Mouse (Mus musculus) liver, embryonic 13.5 days (tissue): ENCODE measurements around the gene Lrat. TPM values are rescaled to one million over a fixed set of nuclear protein-coding genes. Genes with fewer than 3 reads are reported as not detected.

Experiments
- ATAC-seq: fragments of 200-750 bp; cut with Nextera tagmentation; 2 replicates; pipeline ENCODE4 v1.8.0; 2017; ENCODE audit warnings: low read depth, mild to moderate bottlenecking, moderate number of reproducible peaks, moderate library complexity
- DNase-seq: peaks from one replicate; pipeline ENCODE4 v3.0.0; 2022
- H3K27ac ChIP-seq: fragments of 300-500 bp; sonication (generic); 2 replicates; pipeline ENCODE4 v1.5.1; 2015; ENCODE audit warnings: moderate library complexity, mild to moderate bottlenecking, inconsistent platforms
- H3K27me3 ChIP-seq: fragments of 300-500 bp; sonication (generic); 2 replicates; pipeline ENCODE4 v1.6.1; 2015; ENCODE audit warnings: mild to moderate bottlenecking, inconsistent platforms
- H3K36me3 ChIP-seq: fragments of 300-500 bp; sonication (generic); 2 replicates; pipeline ENCODE4 v1.6.1; 2015; ENCODE audit warnings: mild to moderate bottlenecking, inconsistent platforms
- H3K4me1 ChIP-seq: fragments of 300-500 bp; sonication (generic); replicated peaks from 2 replicates; pipeline ENCODE4 v1.6.1; 2015; ENCODE audit warnings: inconsistent platforms
- H3K4me2 ChIP-seq: fragments of 300-500 bp; sonication (generic); 2 replicates; pipeline ENCODE4 v1.6.1; 2015; ENCODE audit warnings: inconsistent platforms, mild to moderate bottlenecking, moderate library complexity
- H3K4me3 ChIP-seq: fragments of 300-500 bp; sonication (generic); replicated peaks from 2 replicates; pipeline ENCODE4 v1.5.1; 2015; ENCODE audit warnings: mild to moderate bottlenecking, inconsistent platforms
- H3K9ac ChIP-seq: fragments of 300-500 bp; sonication (generic); 2 replicates; pipeline ENCODE4 v1.6.1; 2015; ENCODE audit warnings: mild to moderate bottlenecking, inconsistent platforms
- H3K9me3 ChIP-seq: fragments of 300-500 bp; sonication (generic); replicated peaks from 2 replicates; pipeline ENCODE4 v1.6.1; 2016; ENCODE audit warnings: inconsistent platforms
- WGBS: fragments of 180-500 bp; shearing (Covaris S2); methylation state at CpG from one replicate; pipeline ENCODE4 v1.1.7; 2015; ENCODE audit not compliant: insufficient replicate concordance; 5-methylcytosine and 5-hydroxymethylcytosine counted together
- polyA plus RNA-seq: library from polyadenylated mRNA; unstranded; fragments of >200 nt; fragmentation: Nextera tagmentation; extraction: Ambion mirVana; gene quantifications from 2 replicates; pipeline ENCODE4 v1.2.1, GENCODE M21; 2015

Gene Lrat
- polyA plus RNA-seq: 0.88 and 1.2 TPM in 2 replicates

GRCm38 (mm10) chr3:82903613-82904205 is at the start of gene Lrat:
Gene Lrat, minus strand, starts transcription at chr3:82903973.
- peaks cover 29% of the 10 kb centered on the region for H3K27me3 ChIP-seq
- H3K4me1 ChIP-seq: 0 out of 2 replicates have a peak, but pooled peaks cover 3% of the 10 kb centered on the region
- ATAC-seq: no peak
- no peaks in the 10 kb centered on the region for H3K9me3 ChIP-seq
- no peaks in the 10 kb centered on the region for H3K36me3 ChIP-seq
- H3K4me2 ChIP-seq: peak within 1 kb of the TSS; percentile 59
- H3K4me3 ChIP-seq: peak within 1 kb of the TSS; percentile 38
- H3K27ac ChIP-seq: no peak within 1 kb of the TSS
- no peak within 1 kb of the TSS; the same call in 1 of the 2 replicates for H3K9ac ChIP-seq
- under 1% methylated on average over 35 of the region's 35 CpGs for WGBS
- no peak for DNase-seq

GRCm38 (mm10) chr3:82952173-82952962 is 48.6 kb upstream of the Lrat start:
- no peaks in the 10 kb centered on the region for H3K27me3 ChIP-seq
- 68% methylated on average over 4 of the region's 4 CpGs for WGBS
- H3K27ac ChIP-seq: no peak overlapping the region
- H3K4me3 ChIP-seq: no peak overlapping the region
- H3K4me2 ChIP-seq: no peak overlapping the region
- no peaks in the 10 kb centered on the region for H3K4me1 ChIP-seq
- ATAC-seq: no peak
- H3K9ac ChIP-seq: no peak overlapping the region
- no peaks in the 10 kb centered on the region for H3K36me3 ChIP-seq
- no peaks in the 10 kb centered on the region for H3K9me3 ChIP-seq
- no peak for DNase-seq

- H3K36me3 ChIP-seq: no peaks in the 10 kb centered on the region
- DNase-seq (no peak), ATAC-seq (no peak)
- no peaks in the 10 kb centered on the region for H3K27me3 ChIP-seq
- H3K4me1 ChIP-seq: peaks cover 10% of the 10 kb centered on the region; the same call in 1 of the 2 replicates
- H3K4me3 ChIP-seq: no peak overlapping the region
- no peak overlapping the region for H3K27ac ChIP-seq
- no peak overlapping the region for H3K4me2 ChIP-seq
- H3K9me3 ChIP-seq: no peaks in the 10 kb centered on the region
- WGBS: 64% methylated on average over 7 of the region's 7 CpGs
- H3K9ac ChIP-seq: no peak overlapping the region
Observed at GRCm38 (mm10) chr3:82950639-82951038, 46.9 kb upstream of the Lrat start.

- ATAC-seq (no peak), DNase-seq (no peak)
- H3K4me3 ChIP-seq: no peak overlapping the region
- H3K27me3 ChIP-seq: no peaks in the 10 kb centered on the region
- H3K27ac ChIP-seq: no peak overlapping the region
- H3K36me3 ChIP-seq: no peaks in the 10 kb centered on the region
- no peak overlapping the region for H3K4me2 ChIP-seq
- no peak overlapping the region for H3K9ac ChIP-seq
- peaks cover 10% of the 10 kb centered on the region; the same call in 1 of the 2 replicates for H3K4me1 ChIP-seq
- H3K9me3 ChIP-seq: no peaks in the 10 kb centered on the region
- 56% methylated on average over 10 of the region's 10 CpGs for WGBS
Observed at GRCm38 (mm10) chr3:82950208-82950607, 46.4 kb upstream of the Lrat start.

GRCm38 (mm10) chr3:82946375-82947107 is 42.8 kb upstream of the Lrat start:
- ATAC-seq: peak; percentile 43; the same call in 1 of the 2 replicates
- Histone ChIP-seq H3K9me3 (no peaks in the 10 kb centered on the region), H3K4me2 (no peak overlapping the region), H3K9ac (no peak overlapping the region), H3K27ac (no peak overlapping the region), H3K4me3 (no peak overlapping the region), H3K4me1 (peaks cover 10% of the 10 kb centered on the region; the same call in 1 of the 2 replicates), H3K27me3 (no peaks in the 10 kb centered on the region), H3K36me3 (no peaks in the 10 kb centered on the region)
- DNase-seq: no peak
- 26% methylated on average over 6 of the region's 6 CpGs for WGBS

- Histone ChIP-seq H3K27me3 (no peaks in the 10 kb centered on the region), H3K4me2 (no peak overlapping the region), H3K9me3 (no peaks in the 10 kb centered on the region), H3K4me1 (no peaks in the 10 kb centered on the region), H3K4me3 (no peak overlapping the region), H3K27ac (no peak overlapping the region), H3K36me3 (no peaks in the 10 kb centered on the region), H3K9ac (no peak overlapping the region)
- DNase-seq (no peak), ATAC-seq (no peak)
- WGBS: 56% methylated on average over 2 of the region's 2 CpGs
Observed at GRCm38 (mm10) chr3:82927917-82928316, 24.1 kb upstream of the Lrat start.

GRCm38 (mm10) chr3:82915632-82916031 is 11.9 kb upstream of the Lrat start:
- no peaks in the 10 kb centered on the region for H3K27me3 ChIP-seq
- no peak overlapping the region for H3K4me2 ChIP-seq
- H3K27ac ChIP-seq: no peak overlapping the region
- H3K4me1 ChIP-seq: no peaks in the 10 kb centered on the region
- H3K9ac ChIP-seq: no peak overlapping the region
- no peak overlapping the region for H3K4me3 ChIP-seq
- ATAC-seq: no peak
- no peak for DNase-seq
- H3K9me3 ChIP-seq: no peaks in the 10 kb centered on the region
- 30% methylated on average over 1 of the region's 1 CpGs for whole genome bisulfite sequencing
- H3K36me3 ChIP-seq: no peaks in the 10 kb centered on the region

GRCm38 (mm10) chr3:82908671-82909070 is 4.9 kb upstream of the Lrat start:
- no peak overlapping the region for H3K27ac ChIP-seq
- no peak for DNase-seq
- 42% methylated on average over 2 of the region's 2 CpGs for WGBS
- no peak for ATAC-seq
- H3K36me3 ChIP-seq: no peaks in the 10 kb centered on the region
- H3K4me3 ChIP-seq: no peak overlapping the region
- no peak overlapping the region for H3K4me2 ChIP-seq
- H3K9me3 ChIP-seq: no peaks in the 10 kb centered on the region
- H3K27me3 ChIP-seq: peaks cover 17% of the 10 kb centered on the region
- 0 out of 2 replicates have a peak, but pooled peaks cover 2% of the 10 kb centered on the region for H3K4me1 ChIP-seq
- H3K9ac ChIP-seq: no peak overlapping the region

GRCm38 (mm10) chr3:82904211-82904908 is 587 bp upstream of the Lrat start:
- Histone ChIP-seq H3K4me1 (0 out of 2 replicates have a peak, but pooled peaks cover 3% of the 10 kb centered on the region), H3K27me3 (peaks cover 29% of the 10 kb centered on the region), H3K27ac (no peak overlapping the region), H3K9me3 (no peaks in the 10 kb centered on the region), H3K4me3 (peak overlapping the region; percentile 38), H3K9ac (no peak overlapping the region; the same call in 1 of the 2 replicates), H3K36me3 (no peaks in the 10 kb centered on the region), H3K4me2 (peak overlapping the region; percentile 59)
- no peak for ATAC-seq
- DNase-seq: no peak
- WGBS: 3% methylated on average over 31 of the region's 31 CpGs

- peaks cover 29% of the 10 kb centered on the region for H3K27me3 ChIP-seq
- peak overlapping the region; percentile 38 for H3K4me3 ChIP-seq
- H3K9me3 ChIP-seq: no peaks in the 10 kb centered on the region
- H3K4me1 ChIP-seq: 0 out of 2 replicates have a peak, but pooled peaks cover 3% of the 10 kb centered on the region
- H3K36me3 ChIP-seq: no peaks in the 10 kb centered on the region
- 21% methylated on average over 20 of the region's 20 CpGs for WGBS
- H3K4me2 ChIP-seq: peak overlapping the region; percentile 59
- no peak for DNase-seq
- H3K9ac ChIP-seq: no peak overlapping the region
- no peak overlapping the region for H3K27ac ChIP-seq
- no peak for ATAC-seq
Observed at GRCm38 (mm10) chr3:82902757-82903612, 788 bp downstream of the Lrat start.
